Mouse (Mus musculus) cerebellum, postnatal 36 days (tissue): ENCODE data around the gene Prr11.
"Not testable (repeated sequence)": the region's sequence is repeated elsewhere in the genome, so short reads cannot be mapped to it uniquely, and the experiment has no call there.

Source experiments
- DNase-seq, 2 experiments: peaks; one replicate each; pipeline ENCODE4 v3.0.0; 2021 to 2022; ENCODE audit warnings: mixed read lengths in 2 of 2

Gene Prr11

GRCm38 (mm10) chr11:87108409-87108754, at the start of gene Prr11:
Gene Prr11, minus strand, starts transcription at chr11:87108708.
- no peak for DNase-seq

- DNase-seq = no peak
Observed at GRCm38 (mm10) chr11:87158012-87158411, 49.5 kb upstream of the Prr11 start.

GRCm38 (mm10) chr11:87136233-87136632, 27.7 kb upstream of the Prr11 start:
- DNase-seq = no peak

DNA sequence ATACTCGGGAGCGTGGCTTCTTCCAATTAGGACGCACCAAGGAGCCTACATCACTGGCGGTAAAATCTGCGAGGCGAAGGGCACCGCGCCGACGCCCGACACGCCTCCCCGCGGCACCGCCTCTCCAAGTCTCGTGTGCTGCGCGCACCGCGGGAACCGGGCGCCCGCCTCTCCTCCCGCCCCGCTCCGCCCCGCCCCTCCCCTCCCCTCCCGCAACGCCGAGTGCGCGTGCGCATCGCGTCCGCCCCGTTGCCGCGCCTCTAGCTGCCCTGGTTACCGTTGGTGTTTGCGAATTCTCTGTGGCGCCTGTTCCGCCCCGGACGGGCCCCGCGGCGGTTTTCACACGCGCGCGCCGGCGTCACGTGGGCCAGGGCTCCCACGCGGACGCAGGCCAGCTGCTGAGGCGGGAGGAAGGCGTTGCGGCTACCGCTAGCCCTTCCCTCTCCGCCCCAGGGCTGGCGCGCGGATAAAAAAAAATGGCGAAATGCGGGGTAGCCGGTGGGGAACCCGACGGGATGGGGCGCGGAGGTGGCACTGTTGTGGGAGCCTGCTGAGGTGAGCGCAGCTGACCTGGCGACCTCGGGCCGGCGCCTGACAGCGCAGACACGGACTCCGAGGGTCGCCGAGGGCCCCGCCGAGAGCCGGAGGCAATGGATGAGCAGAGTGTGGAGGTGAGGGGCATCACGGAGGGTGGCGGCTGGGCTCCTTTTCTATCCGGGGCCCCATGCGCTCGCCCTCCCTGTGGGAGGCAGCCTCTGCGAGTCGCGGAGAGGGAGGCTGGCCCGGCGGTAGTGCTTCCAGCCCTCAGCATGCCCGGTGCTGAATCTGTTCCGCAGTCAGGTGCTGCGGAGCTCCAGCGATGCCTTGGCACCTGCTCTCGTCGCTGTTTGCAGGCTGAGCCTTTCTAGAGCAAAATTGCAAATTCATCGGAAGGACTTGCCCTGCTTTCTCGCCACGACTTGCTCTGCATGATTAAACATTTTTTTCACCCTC, 18.6 kb upstream of the Prr11 start, which contains the start of gene Trim37:
TSS of gene Trim37 (plus strand) at position 254 of the 993 bp plus-strand sequence.
- DNase-seq = peak; percentile 82 to 86

DNA sequence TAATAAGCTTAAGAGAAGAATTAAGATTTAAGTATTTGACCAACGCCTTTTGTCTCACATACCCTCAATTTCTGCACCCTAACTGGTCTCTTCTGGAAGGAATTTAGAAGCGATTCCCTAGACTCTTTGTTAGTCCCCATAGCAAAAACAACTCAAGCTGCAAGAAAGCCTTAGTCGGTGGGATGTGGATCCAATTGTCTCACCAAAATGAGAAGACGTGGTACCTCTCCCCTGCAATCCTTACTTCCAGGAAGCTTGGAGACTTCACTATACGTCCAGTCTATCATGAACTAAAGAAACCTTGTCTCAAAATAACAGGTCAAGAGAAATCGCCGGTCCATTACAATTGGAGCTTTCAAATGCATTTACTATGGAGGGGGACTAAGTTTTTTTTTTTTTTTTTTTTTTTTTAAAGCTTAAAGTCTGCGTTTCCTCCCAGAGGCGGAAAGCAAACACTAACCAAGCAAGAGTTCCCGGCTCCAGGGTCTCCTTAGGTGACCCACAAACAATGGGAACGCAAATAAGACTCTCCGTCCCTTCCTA, 17.8 kb upstream of the Prr11 start:
- no peak for DNase-seq

DNA sequence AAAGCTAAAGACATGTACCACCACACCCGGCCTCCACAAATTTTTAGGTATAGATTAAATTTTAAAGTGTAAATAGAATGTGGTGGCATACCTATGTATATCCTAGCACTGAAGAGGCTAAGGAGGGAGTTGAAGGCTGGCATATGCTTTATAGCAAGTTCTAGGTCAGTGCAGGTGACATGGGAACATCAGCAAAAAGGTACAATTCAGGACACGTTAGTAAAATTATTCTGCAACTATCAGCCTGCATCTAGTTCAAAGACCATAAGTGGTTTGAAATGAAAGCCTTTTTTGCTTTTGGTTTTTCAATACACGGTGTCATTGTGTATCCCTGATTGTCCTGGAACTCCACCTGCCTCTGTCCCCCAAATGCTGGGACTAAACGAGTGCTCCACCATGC, 17.1 kb upstream of the Prr11 start:
- no peak for DNase-seq

- DNase-seq = no peak
Observed at GRCm38 (mm10) chr11:87121864-87122263, 13.4 kb upstream of the Prr11 start.

DNA sequence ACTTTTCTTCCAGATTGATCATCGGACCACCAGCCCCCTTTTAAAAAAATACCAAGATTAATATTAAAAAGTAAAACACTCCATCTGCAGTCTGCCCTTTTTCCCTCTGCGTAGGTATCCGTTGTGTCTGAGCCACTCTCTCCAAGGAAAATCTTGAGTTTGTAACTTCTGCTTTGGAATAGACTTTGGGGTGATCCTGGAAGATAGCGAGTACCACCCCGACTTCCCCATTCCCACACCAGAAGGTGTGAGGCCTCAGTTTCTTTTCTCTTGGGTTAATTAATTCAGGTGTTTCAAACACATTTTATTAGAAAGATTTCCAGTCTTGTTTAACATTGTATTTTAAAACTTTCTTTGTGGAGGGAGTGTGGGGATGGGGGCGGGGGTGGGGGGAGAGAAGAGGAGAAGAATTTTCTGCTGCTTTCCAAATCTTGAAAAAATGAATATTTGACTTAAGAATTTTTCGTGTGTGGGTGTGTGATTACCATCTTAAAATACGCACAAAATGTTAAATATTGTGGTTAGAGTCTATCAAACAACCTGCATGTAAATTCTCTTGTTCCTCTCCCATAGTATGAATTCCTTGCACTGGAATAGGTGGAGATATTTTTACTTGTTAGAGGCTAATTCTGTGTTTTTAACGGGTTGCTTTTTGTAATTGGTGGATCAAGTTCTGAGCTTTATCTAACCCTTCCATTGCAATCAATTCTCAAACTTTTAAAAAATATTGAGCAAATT, 1.8 kb upstream of the Prr11 start:
- DNase-seq = no peak

DNA sequence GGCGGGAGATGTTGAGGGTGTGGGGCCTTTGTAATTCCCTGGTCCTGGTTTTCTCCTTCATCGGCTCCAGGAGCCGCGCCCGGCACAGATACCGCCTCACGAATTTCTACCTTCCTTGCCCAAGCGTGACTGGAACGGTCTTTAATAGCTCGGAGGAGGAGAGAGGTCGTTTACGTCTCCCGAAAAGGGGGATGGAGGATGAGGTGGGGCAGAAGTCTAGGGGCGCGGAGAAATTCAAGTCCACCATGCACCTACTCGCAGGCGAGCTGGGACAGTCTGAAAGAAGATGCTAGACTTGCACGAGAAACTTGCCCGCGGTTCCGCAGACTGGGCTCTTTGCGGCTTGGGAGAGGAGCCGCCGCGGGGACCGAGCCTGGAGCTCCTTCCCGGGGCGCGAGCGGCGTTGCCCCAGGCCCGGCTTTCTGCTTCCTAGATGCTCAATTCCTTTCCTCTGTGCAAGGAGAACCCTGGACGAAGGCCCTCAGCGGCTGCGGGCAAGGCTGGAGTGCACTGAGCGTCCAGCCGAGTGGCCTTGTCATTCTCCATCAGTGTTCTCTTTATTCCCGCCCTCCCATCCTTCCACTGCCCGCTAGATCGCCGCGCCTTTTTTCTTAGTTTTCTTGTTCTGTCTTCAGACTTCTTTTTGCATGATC, 1.1 kb upstream of the Prr11 start:
- peak; percentile 22 to 27 for DNase-seq

- DNase-seq = peak; percentile 95 to 97
Observed at GRCm38 (mm10) chr11:87108755-87109518, 429 bp upstream of the Prr11 start, which contains the start of gene Ska2. Gene Ska2, plus strand, starts transcription at chr11:87109234.

DNA sequence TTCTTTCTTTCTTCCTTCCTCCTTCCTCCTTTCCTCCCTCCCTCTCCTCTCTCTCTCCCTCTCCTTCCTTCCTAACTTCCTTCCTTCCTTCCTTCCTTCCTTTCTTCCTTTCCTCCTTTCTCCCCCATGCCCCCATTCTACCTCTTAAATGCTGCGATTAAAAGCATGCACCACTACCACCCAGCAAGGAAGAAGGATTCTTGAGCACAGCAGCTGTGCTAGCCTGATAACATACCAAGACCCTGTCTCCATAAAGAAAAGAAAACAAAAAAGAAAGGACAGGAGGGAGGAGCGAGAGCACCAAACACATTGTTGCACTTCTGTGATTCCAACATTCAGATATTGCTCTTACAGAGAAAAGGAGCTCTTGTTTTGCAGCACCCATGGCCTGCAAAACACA, 21.4 kb downstream of the Prr11 start:
- no peak for DNase-seq

- peak; percentile 78 to 81 for DNase-seq
Observed at GRCm38 (mm10) chr11:87086290-87086984, 22.1 kb downstream of the Prr11 start, which contains the start of gene Smg8. Gene Smg8, minus strand, starts transcription at chr11:87086774.

DNA sequence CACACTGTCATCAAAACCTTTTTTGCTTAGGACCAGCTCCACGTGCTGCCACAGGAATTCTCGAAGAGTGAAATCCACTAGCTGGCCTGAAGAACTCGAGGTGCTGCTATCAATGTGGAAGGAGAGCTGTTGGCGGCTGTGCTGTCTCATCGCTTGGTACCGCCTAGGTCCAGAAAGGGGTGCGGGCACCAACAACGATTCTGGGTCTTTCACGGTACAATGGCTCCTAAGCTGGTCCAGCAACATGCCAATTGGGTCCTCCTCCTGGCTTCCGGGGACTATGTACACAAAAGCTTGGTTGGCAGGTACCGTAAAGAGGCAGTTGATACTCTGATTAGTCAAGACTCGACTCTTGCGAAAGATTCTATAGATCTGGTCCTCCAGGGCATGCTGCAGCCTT, 23.0 kb downstream of the Prr11 start:
- DNase-seq = no peak

GRCm38 (mm10) chr11:87083712-87084111, 24.8 kb downstream of the Prr11 start:
- no peak for DNase-seq

- DNase-seq = peak; percentile 87 to 90
Observed at GRCm38 (mm10) chr11:87073866-87074440, 34.6 kb downstream of the Prr11 start, which contains the start of gene Gdpd1. Gene Gdpd1, minus strand, starts transcription at chr11:87074062.

DNA sequence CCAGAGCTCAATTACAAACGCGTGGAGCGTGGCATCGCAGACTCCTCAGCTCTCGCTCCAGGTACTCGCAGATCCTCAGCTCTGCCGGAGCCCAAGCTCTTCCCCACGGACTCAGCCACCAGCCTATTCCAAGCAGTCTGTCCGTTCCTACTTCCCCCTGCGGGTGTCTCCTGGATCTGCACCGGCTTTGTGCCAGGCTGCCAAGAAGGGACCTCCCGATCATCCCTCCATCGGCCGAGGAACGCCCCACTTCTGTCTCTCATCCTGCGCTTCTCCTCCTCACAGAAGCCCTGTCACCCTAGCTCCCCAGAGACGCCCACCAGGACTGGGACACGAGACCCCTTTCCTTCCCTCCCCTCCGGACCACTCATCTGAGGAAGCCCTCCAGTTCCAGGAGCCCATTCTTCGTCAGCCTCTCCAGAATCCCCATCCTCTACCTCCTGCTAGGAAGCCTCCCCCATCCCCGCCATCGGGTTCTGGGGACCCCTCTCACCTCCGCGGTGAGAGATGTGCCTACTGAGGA, 35.1 kb downstream of the Prr11 start:
- peak; percentile 73 to 77 for DNase-seq

- DNase-seq = no peak
Observed at GRCm38 (mm10) chr11:87062087-87062486, 46.4 kb downstream of the Prr11 start.

- DNase-seq = no peak
Observed at GRCm38 (mm10) chr11:87060410-87060809, 48.1 kb downstream of the Prr11 start.

GRCm38 (mm10) chr11:87056286-87056685, 52.2 kb downstream of the Prr11 start:
- DNase-seq = no peak

DNA sequence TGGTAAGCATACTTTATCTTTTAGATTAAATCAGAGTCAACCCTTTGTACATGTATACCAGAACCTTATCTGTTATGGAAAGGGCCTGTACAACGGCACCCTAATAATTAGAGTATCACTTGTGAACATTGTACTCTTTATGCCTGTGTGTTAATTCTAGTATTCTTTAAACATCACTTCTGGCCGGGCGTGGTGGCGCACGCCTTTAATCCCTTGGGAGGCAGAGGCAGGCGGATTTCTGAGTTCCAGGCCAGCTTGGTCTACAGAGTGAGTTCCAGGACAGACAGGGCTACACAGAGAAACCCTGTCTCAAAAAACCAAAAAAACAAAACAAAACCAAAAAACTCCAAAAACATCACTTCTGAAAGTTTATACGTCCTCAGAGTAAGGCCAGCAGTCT, 59.6 kb downstream of the Prr11 start:
- DNase-seq = not testable (repeated sequence)

DNA sequence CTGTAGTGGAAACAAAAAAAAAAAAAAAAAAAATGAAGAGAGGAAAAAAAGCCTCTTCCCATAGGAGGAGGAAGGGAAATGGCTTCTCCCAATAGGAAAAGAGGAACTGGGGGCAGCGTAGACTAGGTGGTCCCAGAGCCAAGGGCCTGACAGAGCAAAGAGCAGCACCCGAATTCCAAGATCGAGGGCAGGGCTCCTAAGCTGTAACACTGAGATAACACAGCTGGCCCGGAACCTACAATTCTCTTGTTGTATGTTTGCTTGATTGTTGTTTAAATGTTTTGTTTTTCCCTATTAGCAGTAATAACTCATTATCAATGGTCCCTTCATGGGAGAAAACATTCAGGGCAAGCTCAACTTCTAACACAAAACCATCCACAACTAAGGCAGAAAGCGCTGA, 61.5 kb downstream of the Prr11 start:
- DNase-seq = no peak
